Mouse (Mus musculus) thymus, adult 2 months (tissue): ENCODE measurements at regions not wholly inside any gene's neighbourhood (a gene's known extent, or its start where the extent isn't known, plus 50 kb on each side); places are given as distances from the start of the nearest gene placed in this dataset.

Experiments
- DNase-seq: peaks from one replicate; pipeline ENCODE4 v3.0.0; 2021
- H3K27ac ChIP-seq: fragments of 200-500 bp; 2 replicates; pipeline ENCODE4 v1.5.1; 2012; ENCODE audit warnings: low read length, control low read depth; ENCODE audit not compliant: control insufficient read depth, insufficient read depth
- H3K27me3 ChIP-seq: fragments of 200-500 bp; 2 replicates; pipeline ENCODE4 v1.6.1; 2012; ENCODE audit warnings: mild to moderate bottlenecking, low read length, moderate library complexity, mixed read lengths; ENCODE audit not compliant: control insufficient read depth, insufficient read depth
- H3K36me3 ChIP-seq: fragments of 200-500 bp; 2 replicates; pipeline ENCODE4 v1.6.1; 2012; ENCODE audit warnings: mild to moderate bottlenecking, low read length, moderate library complexity; ENCODE audit not compliant: control insufficient read depth, insufficient read depth
- H3K4me1 ChIP-seq: fragments of 200-500 bp; replicated peaks from 2 replicates; pipeline ENCODE4 v1.6.1; 2012; ENCODE audit warnings: low read length; ENCODE audit not compliant: control insufficient read depth, insufficient read depth
- H3K4me3 ChIP-seq: fragments of 200-500 bp; 2 replicates; pipeline ENCODE4 v1.5.1; 2012; ENCODE audit warnings: mild to moderate bottlenecking, low read length, control low read depth, moderate library complexity; ENCODE audit not compliant: control insufficient read depth, insufficient read depth
- CTCF ChIP-seq: fragments of 200-500 bp; IDR thresholded peaks from 2 replicates; pipeline ENCODE4 v1.5.1; 2012; ENCODE audit warnings: mild to moderate bottlenecking, control low read depth, low read length, moderate library complexity, borderline replicate concordance; ENCODE audit not compliant: control insufficient read depth, poor library complexity, insufficient read depth; ENCODE audit errors: extremely low read depth
- POLR2A ChIP-seq: fragments of 200-500 bp; IDR thresholded peaks from 2 replicates; pipeline ENCODE4 v1.6.1; 2012; ENCODE audit warnings: mild to moderate bottlenecking, low read length, control low read depth, moderate library complexity; ENCODE audit not compliant: control insufficient read depth, poor library complexity, insufficient read depth; ENCODE audit errors: extremely low read depth
- WGBS: fragments of 180-500 bp; shearing (Covaris S2); methylation state at CpG from one replicate; pipeline ENCODE4 v1.1.7; 2018; 5-methylcytosine and 5-hydroxymethylcytosine counted together

GRCm38 (mm10) chr13:110665073-110665800 is 270.4 kb downstream of the Plk2 start:
- H3K27ac ChIP-seq: no peak overlapping the region
- H3K4me1 ChIP-seq: no peaks in the 10 kb centered on the region
- no peak for DNase-seq
- no peak for TF ChIP-seq POLR2A
- TF ChIP-seq CTCF: no peak
- H3K4me3 ChIP-seq: no peak overlapping the region
- no peaks in the 10 kb centered on the region for H3K27me3 ChIP-seq
- no peaks in the 10 kb centered on the region for H3K36me3 ChIP-seq
- WGBS: 96% methylated on average over 2 of the region's 2 CpGs

- H3K27me3 ChIP-seq: no peaks in the 10 kb centered on the region
- no peak overlapping the region for H3K27ac ChIP-seq
- 88% methylated on average over 7 of the region's 7 CpGs for WGBS
- no peak overlapping the region for H3K4me3 ChIP-seq
- no peaks in the 10 kb centered on the region for H3K4me1 ChIP-seq
- TF ChIP-seq POLR2A (no peak), CTCF (no peak)
- H3K36me3 ChIP-seq: no peaks in the 10 kb centered on the region
- no peak for DNase-seq
These were observed 272.6 kb downstream of the Plk2 start for GRCm38 (mm10) chr13:110667276-110667956.

GRCm38 (mm10) chr13:110673536-110673935 is 278.7 kb downstream of the Plk2 start:
- DNase-seq: no peak
- Histone ChIP-seq H3K4me3 (no peak overlapping the region), H3K27me3 (no peaks in the 10 kb centered on the region), H3K27ac (no peak overlapping the region), H3K36me3 (no peaks in the 10 kb centered on the region), H3K4me1 (no peaks in the 10 kb centered on the region)
- no peak for TF ChIP-seq POLR2A
- TF ChIP-seq CTCF: no peak
- WGBS: 90% methylated on average over 2 of the region's 2 CpGs

DNA sequence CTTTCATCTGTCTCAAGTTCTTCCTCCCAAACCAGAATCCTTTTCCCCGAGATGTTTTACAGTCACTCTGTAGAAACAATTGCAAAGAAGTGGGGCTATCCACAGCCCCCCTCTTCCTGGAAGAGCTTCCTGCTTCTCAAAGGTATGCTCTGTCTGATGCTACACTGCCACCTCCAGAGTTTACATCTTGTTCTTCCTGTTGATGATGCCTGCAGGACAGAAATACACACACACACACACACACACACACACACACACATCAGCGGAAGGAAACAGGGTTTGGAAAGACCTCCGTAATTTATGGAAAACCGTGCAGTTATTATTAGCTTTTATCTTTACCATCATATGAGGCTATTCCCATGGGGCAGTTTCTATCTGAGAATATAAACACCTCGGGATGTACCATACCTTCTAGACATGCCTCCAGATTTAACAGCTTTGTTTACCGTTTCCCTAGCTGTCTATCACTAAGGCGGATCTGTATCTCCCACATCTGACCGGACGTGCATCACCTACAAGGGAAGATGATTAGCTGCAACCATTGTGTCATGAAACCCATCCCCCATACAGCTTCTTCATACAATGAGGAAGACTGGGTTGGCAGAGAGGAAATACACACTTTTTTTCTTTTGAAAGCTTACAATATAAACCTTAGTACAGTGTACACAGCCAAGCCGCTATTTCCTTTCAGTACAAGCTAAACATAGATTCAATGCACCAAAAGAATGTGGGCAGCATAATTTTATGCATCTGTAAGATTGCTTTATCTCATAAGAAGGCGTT is 288.6 kb downstream of the Plk2 start:
- Histone ChIP-seq H3K27me3 (no peaks in the 10 kb centered on the region), H3K36me3 (no peaks in the 10 kb centered on the region), H3K27ac (no peak overlapping the region), H3K4me3 (no peak overlapping the region), H3K4me1 (no peaks in the 10 kb centered on the region)
- TF ChIP-seq POLR2A (no peak), CTCF (no peak)
- no peak for DNase-seq
- WGBS: 60% methylated on average over 11 of the region's 11 CpGs

DNA sequence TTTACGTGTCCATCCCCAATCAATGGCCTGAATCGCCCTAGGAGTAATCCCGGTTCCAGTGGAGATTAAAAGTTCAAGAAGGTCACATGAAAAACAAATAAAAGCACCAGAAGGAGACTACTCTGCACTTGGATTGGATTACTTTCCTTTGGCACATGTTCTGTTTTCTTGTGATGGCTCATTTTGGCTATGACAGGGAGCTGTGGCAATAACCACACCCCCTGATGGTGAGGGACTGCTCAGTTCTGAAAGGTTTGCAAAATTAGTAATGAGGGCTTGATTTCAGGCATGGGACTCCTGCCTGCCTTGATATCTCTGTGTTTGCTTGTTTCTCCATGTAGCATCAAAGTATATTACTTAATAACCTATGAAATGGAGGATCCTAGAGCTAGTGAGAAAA is 293.9 kb downstream of the Plk2 start:
- Histone ChIP-seq H3K27ac (no peak overlapping the region), H3K4me1 (no peaks in the 10 kb centered on the region), H3K27me3 (no peaks in the 10 kb centered on the region), H3K4me3 (no peak overlapping the region), H3K36me3 (no peaks in the 10 kb centered on the region)
- TF ChIP-seq POLR2A (no peak), CTCF (no peak)
- no peak for DNase-seq
- WGBS: 97% methylated on average over 3 of the region's 3 CpGs

DNA sequence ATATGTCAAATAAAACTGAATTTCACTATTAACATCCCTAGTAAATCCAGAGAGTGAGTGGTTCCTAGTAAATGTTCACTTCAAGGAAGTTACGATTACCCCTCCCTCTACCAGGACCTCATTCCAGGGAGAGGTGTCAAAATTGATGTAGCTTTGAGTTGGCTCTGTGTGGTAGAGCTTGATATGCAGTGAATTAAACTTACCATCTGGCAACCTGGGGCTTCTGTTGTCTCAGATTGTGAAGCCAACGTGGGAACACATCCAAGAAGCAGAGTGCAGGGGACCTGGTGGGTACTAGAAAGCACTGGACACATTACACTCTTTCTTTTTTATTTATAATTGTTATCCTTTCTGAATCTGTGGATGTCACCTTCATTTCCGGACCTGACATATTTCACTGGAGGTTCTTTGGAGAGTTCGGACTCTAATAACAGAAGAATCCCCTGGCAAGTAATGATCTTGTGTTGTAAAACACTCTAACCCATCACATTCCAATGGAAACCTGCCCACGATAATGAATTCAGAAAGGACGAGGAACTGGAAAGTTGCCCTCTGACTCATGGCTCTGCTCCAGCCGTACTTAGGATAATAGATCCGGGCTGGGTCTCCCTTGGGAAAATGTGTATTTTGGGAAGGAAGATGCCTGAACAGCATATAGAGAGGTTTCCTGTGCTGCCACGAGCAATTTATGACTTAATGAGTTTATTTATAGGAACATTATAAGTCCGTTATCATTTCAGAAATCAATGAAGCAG is 295.8 kb downstream of the Plk2 start:
- Histone ChIP-seq H3K36me3 (no peaks in the 10 kb centered on the region), H3K27ac (no peak overlapping the region), H3K27me3 (no peaks in the 10 kb centered on the region), H3K4me3 (no peak overlapping the region), H3K4me1 (no peaks in the 10 kb centered on the region)
- TF ChIP-seq POLR2A: no peak
- no peak for TF ChIP-seq CTCF
- 79% methylated on average over 10 of the region's 10 CpGs for WGBS
- no peak for DNase-seq
